Mouse (Mus musculus): Measurements from ENCODE around the gene Orc3. TPM values are rescaled to one million over a fixed set of nuclear protein-coding genes. Genes with fewer than 3 reads are reported as not detected.
"Not testable (repeated sequence)": the region's sequence is repeated elsewhere in the genome, so short reads cannot be mapped to it uniquely, and the experiment has no call there.

The Orc3 gene
- polyA plus RNA-seq, 1 experiment from 2014 or later: 98.4 TPM

DNA sequence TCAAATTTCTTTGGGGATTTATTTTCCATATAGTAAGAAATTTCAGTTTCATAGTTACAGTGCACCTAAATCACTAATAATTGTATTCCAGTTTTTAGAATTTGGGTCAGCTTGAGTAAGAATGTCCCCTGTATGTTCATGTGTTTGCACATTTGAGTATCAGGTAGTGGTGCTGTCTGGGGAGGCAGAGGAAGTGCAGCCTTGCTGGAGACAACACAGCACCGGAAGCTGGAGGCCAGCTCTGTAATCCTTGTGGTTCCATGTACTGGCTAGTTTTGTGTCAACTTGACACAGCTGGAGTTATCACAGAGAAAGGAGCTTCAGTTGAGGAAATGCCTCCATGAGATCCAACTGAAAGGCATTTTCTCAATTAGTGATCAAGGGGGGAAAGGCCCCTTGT is 33.3 kb downstream of the Orc3 start:
- H3K36me3 ChIP-seq: peaks cover 79% of the 10 kb centered on the region
- not testable (repeated sequence) for H3K4me3 ChIP-seq; H3K27me3 ChIP-seq; H3K9ac ChIP-seq; H3K4me1 ChIP-seq; H3K27ac ChIP-seq; ATAC-seq (ENCODE audit: low FRiP score, low read depth); H3K4me2 ChIP-seq (replicated peaks); H3K9me3 ChIP-seq
- WGBS: 88% methylated on average over 1 of the region's 1 CpGs

DNA sequence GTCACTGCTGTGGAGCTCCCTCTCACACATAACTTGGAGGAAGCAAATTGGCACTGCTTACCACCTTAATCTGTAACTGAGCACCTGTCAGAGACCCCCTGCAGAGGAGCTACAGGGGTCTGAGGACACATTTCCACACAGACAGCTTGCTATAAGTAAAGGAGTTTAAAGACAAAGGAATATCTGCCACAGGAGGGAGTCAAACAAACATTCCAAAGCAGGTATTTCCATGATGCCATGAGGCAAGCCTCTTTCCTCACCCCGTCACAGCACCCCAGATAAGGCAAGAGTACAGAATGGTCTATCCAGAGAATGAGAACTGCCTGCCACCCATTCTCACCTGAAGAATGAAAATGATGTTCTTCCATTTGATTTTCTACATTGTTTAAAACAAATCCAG is 35.5 kb downstream of the Orc3 start:
- H3K36me3 ChIP-seq: peaks cover 88% of the 10 kb centered on the region
- H3K27ac ChIP-seq: no peak overlapping the region
- no peaks in the 10 kb centered on the region for H3K4me1 ChIP-seq
- no peak for ATAC-seq (ENCODE audit: low FRiP score, low read depth)
- WGBS: 82% methylated on average over 1 of the region's 1 CpGs
- H3K27me3 ChIP-seq: no peaks in the 10 kb centered on the region
- no peak overlapping the region for H3K9ac ChIP-seq
- no peaks in the 10 kb centered on the region for H3K9me3 ChIP-seq
- no peak overlapping the region for H3K4me2 ChIP-seq (replicated peaks)
- H3K4me3 ChIP-seq: no peak overlapping the region

DNA sequence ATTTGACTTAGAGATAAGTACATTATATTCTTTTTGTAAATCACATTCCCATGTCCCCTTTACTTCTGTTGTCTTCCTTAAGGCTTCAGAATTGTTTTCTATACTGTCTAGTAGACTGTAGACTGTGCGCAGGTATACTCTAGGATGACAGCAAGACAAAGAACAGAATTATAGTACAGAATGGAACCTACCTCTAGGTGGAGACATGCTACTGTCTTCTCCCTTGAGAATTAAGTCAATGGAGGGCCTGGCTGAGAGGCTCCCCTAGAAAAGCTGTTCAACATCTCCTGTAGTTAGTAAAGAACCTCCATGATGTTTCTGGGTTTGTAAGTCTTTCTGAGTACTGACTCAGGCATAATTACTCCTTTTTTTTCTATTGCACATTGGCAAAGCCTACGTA is 37.7 kb downstream of the Orc3 start:
- no peak overlapping the region for H3K27ac ChIP-seq
- H3K9me3 ChIP-seq: no peaks in the 10 kb centered on the region
- no peak for ATAC-seq (ENCODE audit: low FRiP score, low read depth)
- no peak overlapping the region for H3K9ac ChIP-seq
- WGBS: 93% methylated on average over 2 of the region's 2 CpGs
- peaks cover 86% of the 10 kb centered on the region for H3K36me3 ChIP-seq
- H3K4me2 ChIP-seq (replicated peaks): no peak overlapping the region
- no peak overlapping the region for H3K4me3 ChIP-seq
- no peaks in the 10 kb centered on the region for H3K27me3 ChIP-seq
- H3K4me1 ChIP-seq: no peaks in the 10 kb centered on the region

DNA sequence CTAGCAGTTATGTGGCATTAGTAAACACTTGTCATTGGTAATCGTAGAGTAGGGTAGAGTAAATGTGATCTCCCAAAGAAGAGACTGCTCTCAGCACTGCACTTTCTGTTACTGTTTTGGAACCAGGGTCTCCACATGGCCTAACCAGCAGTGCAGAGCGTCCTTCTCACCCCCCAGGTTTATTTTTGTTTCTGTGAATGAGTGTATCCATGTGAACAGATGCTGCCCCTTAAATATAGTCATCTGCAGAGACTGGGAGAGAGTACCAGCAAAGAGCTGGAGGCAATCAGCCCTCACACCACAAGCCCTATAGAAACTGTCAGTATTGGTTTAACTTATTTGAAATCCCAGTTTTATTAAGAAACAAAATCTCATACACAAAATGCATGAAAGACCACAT is 41.9 kb downstream of the Orc3 start:
- no peaks in the 10 kb centered on the region for H3K4me1 ChIP-seq
- no peak for ATAC-seq (ENCODE audit: low FRiP score, low read depth)
- 73% methylated on average over 2 of the region's 2 CpGs for WGBS
- no peak overlapping the region for H3K9ac ChIP-seq
- H3K4me3 ChIP-seq: no peak overlapping the region
- peaks cover 83% of the 10 kb centered on the region for H3K36me3 ChIP-seq
- no peak overlapping the region for H3K4me2 ChIP-seq (replicated peaks)
- H3K27me3 ChIP-seq: no peaks in the 10 kb centered on the region
- H3K27ac ChIP-seq: no peak overlapping the region
- H3K9me3 ChIP-seq: no peaks in the 10 kb centered on the region

DNA sequence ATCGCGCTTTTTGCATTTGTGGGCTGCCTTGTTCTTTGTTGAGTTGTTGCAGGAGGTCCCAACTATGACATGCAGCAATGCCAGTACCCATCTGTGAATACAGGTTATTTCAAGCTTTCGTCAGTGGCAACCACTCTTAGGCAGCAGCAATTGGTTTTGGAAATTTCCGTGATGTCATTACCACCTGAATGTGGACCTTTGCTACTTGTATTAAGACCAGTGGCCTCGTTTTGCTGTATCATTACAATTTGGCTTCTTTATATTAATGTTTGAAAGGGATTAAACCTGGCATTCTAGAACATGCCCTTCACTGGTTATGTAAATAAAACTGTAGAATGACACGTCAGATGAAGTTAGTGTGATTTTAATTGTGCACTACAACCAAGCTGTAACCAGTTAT is 48.5 kb downstream of the Orc3 start:
- 82% methylated on average over 6 of the region's 6 CpGs for WGBS
- H3K4me1 ChIP-seq: no peaks in the 10 kb centered on the region
- no peaks in the 10 kb centered on the region for H3K9me3 ChIP-seq
- no peak overlapping the region for H3K4me3 ChIP-seq
- H3K4me2 ChIP-seq (replicated peaks): no peak overlapping the region
- H3K27me3 ChIP-seq: no peaks in the 10 kb centered on the region
- no peak for ATAC-seq (ENCODE audit: low FRiP score, low read depth)
- H3K27ac ChIP-seq: no peak overlapping the region
- H3K36me3 ChIP-seq: peaks cover 65% of the 10 kb centered on the region
- H3K9ac ChIP-seq: no peak overlapping the region

DNA sequence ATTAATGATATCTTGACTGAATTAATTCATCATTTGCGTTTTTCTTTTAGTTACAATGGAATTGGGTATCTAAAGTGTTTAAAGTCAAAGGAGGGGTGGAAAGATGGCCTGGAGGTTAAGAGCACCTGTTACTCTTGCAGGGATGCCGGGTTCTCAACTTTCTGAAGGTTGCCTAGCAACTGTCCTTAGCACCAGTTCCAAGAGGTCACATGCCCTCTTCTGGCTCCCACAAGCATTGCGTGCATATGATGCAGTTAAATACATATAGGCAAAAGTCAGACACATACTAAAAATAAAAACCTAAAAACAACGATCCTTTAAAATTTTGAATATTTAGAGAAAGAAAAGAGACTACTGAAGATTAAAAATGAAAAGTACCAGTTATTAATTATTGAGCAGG is 53.8 kb downstream of the Orc3 start:
- no peaks in the 10 kb centered on the region for H3K9me3 ChIP-seq
- 54% methylated on average over 4 of the region's 4 CpGs for WGBS
- ATAC-seq (ENCODE audit: low FRiP score, low read depth): no peak
- no peak overlapping the region for H3K9ac ChIP-seq
- no peak overlapping the region for H3K4me3 ChIP-seq
- H3K27ac ChIP-seq: no peak overlapping the region
- H3K27me3 ChIP-seq: no peaks in the 10 kb centered on the region
- no peak overlapping the region for H3K4me2 ChIP-seq (replicated peaks)
- peaks cover 21% of the 10 kb centered on the region for H3K36me3 ChIP-seq
- H3K4me1 ChIP-seq: peaks cover 18% of the 10 kb centered on the region

DNA sequence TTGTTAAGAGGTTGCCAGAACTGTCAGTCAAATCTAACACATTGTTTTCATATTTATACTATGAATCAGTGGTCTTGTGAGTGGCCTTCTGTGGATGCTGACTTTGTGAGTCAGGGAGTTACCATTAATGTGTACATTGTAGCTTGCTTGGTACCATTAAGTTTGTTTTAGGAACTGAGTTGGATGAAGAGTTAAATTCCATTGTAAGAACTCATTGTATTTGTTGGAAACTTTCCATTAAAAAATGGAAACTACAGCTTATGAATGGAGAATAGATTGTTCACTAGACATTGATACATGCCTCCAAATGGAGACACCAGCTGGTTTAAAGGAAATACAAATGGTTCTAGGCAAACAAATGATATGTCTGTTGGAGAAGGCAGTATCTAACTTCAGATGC is 58.6 kb downstream of the Orc3 start:
- Histone ChIP-seq H3K9ac (no peak overlapping the region), H3K4me3 (no peak overlapping the region), H3K4me2 (replicated peaks) (no peak overlapping the region), H3K27me3 (no peaks in the 10 kb centered on the region), H3K27ac (no peak overlapping the region), H3K4me1 (peaks cover 41% of the 10 kb centered on the region), H3K36me3 (peaks cover 9% of the 10 kb centered on the region; the same call in 1 of the 2 replicates), H3K9me3 (no peaks in the 10 kb centered on the region)
- no peak for ATAC-seq (ENCODE audit: low FRiP score, low read depth)

DNA sequence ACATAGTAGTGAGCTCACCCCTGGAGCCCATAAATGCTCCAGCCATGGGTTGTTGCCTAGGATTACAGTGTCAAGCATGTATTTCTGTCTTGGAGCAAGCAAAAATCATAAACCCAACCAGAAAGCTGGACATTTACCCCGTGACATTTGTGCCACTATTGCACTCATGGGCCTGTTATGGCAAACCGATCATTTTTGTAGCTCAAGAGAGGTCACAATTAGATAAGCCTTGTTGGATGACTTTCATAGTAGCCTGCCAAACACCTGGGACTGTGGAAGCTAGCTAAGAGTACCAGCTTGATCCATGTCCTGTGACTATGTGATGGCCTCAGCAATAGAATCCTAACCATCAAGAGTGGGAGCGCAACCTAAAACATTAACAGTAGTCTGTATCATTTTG is 59.1 kb downstream of the Orc3 start:
- no peak overlapping the region for H3K4me2 ChIP-seq (replicated peaks)
- H3K9me3 ChIP-seq: no peaks in the 10 kb centered on the region
- peaks cover 41% of the 10 kb centered on the region for H3K4me1 ChIP-seq
- no peak overlapping the region for H3K27ac ChIP-seq
- H3K27me3 ChIP-seq: no peaks in the 10 kb centered on the region
- no peak for ATAC-seq (ENCODE audit: low FRiP score, low read depth)
- 95% methylated on average over 3 of the region's 3 CpGs for whole genome bisulfite sequencing
- no peak overlapping the region for H3K9ac ChIP-seq
- no peak overlapping the region for H3K4me3 ChIP-seq
- peaks cover 9% of the 10 kb centered on the region; the same call in 1 of the 2 replicates for H3K36me3 ChIP-seq

DNA sequence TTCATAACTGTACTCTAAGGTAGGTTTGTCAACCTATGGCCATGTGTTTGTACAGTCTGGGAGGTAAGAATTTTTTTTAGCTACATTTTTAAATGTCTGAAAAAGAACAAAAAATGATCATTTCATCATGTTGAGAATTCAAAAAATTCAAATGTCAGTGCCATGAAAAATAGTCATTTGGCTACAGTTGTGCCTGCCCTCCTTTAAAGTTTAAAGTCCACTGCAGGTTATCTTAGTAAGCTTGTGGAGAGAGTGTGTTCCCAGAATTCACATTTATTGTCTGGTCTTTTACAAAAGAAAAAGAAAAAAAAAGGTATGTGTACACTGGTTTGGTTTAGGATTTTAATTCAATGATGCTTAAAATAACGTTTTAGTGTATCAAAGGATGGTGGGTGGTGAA is 60.1 kb downstream of the Orc3 start:
- WGBS: 51% methylated on average over 1 of the region's 1 CpGs

DNA sequence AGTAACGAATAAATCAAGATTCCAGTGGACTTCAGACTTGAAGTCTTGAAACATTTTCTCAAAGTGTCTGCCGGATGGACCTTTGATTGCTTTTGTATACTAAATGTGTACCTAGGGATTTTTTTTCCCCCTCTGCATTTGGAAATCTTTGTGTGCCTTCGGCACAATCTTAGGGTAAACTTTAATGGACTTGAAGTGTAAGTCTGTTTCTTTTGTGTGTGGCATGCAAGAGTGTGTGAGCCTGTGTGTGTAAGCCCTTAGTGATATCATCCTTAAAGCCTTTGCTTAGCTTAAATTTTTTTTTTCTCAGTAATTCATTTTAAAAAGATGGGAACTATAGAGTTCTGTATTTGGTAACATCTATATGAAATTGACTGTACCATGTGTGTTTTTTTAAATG is 62.8 kb downstream of the Orc3 start:
- H3K4me3 ChIP-seq: peak overlapping the region; percentile 98
- WGBS: 15% methylated on average over 3 of the region's 3 CpGs

More for the DNA sequence above, 60.1 kb downstream of the Orc3 start:
- Histone ChIP-seq H3K27me3 (no peaks in the 10 kb centered on the region), H3K9me3 (no peaks in the 10 kb centered on the region), H3K4me1 (peaks cover 41% of the 10 kb centered on the region), H3K9ac (no peak overlapping the region), H3K4me3 (no peak overlapping the region), H3K4me2 (replicated peaks) (no peak overlapping the region), H3K27ac (no peak overlapping the region), H3K36me3 (peaks cover 9% of the 10 kb centered on the region; the same call in 1 of the 2 replicates)
- no peak for ATAC-seq (ENCODE audit: low FRiP score, low read depth)

DNA sequence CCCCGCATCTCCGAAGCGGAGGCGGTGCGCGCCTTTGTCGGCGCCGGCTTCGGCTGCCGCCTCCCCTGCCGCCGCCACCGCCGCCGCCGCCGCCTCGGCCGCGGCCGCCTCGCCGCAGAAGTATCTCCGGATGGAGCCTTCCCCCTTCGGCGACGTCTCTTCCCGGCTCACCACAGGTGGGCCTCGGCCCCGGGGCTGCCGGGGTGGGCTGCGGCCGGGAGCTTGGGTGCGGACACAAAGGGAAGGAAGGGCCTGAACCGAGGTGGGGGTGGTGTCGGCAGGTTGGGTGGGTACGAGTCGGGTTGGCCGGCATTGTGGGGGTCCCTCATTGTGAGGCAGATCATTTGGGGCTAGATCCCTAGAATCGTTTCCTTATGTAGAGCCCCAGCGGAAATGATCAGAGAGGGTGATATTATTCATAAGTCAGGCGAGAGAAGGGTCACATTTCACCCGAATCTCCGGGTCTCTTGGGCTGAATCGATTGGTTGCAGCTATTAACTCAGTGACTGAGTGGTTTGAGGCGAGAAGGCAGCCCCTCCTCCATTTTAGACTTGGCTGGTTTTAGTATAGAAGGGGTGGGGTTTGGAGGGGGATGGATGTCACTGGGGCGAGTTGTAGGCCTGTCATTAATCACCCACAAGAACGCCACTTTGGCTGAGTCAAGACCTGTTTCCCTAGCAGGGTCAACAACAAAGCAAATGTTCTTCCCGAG is 63.5 kb downstream of the Orc3 start:
- under 1% methylated on average over 50 of the region's 50 CpGs for WGBS
- Histone ChIP-seq H3K36me3 (peaks cover 9% of the 10 kb centered on the region; the same call in 1 of the 2 replicates), H3K4me1 (peaks cover 26% of the 10 kb centered on the region), H3K4me2 (replicated peaks) (peak overlapping the region; percentile 69), H3K9me3 (no peaks in the 10 kb centered on the region), H3K9ac (peak overlapping the region; percentile 98), H3K27me3 (no peaks in the 10 kb centered on the region), H3K27ac (peak overlapping the region; percentile 94), H3K4me3 (peak overlapping the region; percentile 98)
- peak; percentile 67 for ATAC-seq (ENCODE audit: low FRiP score, low read depth)

More for the DNA sequence above, 62.8 kb downstream of the Orc3 start:
- no peaks in the 10 kb centered on the region for H3K9me3 ChIP-seq
- peak overlapping the region; percentile 69 for H3K4me2 ChIP-seq (replicated peaks)
- H3K27me3 ChIP-seq: no peaks in the 10 kb centered on the region
- peak overlapping the region; percentile 98 for H3K9ac ChIP-seq
- H3K36me3 ChIP-seq: peaks cover 9% of the 10 kb centered on the region; the same call in 1 of the 2 replicates
- no peak for ATAC-seq (ENCODE audit: low FRiP score, low read depth)
- peaks cover 33% of the 10 kb centered on the region for H3K4me1 ChIP-seq
- H3K27ac ChIP-seq: peak overlapping the region; percentile 94; the same call in 1 of the 2 replicates

DNA sequence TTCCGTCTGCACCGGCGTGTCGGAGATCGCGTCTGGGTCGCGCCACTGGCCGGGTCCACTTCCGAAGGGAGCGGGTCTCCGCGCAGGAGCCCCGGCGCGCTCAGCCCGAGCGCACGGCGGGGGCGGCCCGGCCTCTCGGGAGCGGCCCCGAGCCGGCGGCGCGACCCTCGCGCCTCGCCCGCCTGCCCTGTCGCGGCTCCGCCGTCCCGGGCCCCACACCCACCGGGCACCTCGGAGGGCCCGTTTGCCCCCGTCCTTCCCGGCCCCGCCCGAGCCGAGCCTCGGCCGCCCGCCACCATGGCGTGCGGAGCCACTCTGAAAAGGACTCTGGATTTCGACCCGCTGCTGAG is 64.0 kb downstream of the Orc3 start, which contains the start of gene Akirin2:
Akirin2 (plus strand) TSS at position 190 of the 350 bp plus-strand sequence.
- Histone ChIP-seq H3K27me3 (no peaks in the 10 kb centered on the region), H3K4me1 (peaks cover 21% of the 10 kb centered on the region), H3K9ac (peak within 1 kb of the TSS; percentile 98), H3K9me3 (no peaks in the 10 kb centered on the region), H3K27ac (peak within 1 kb of the TSS; percentile 94), H3K36me3 (peaks cover 7% of the 10 kb centered on the region; the same call in 1 of the 2 replicates), H3K4me3 (peak within 1 kb of the TSS; percentile 98), H3K4me2 (replicated peaks) (peak within 1 kb of the TSS; percentile 69)
- peak; percentile 29; the same call in 1 of the 2 replicates for ATAC-seq (ENCODE audit: low FRiP score, low read depth)
- under 1% methylated on average over 52 of the region's 53 CpGs for WGBS
